Mouse (Mus musculus) heart, embryonic 10.5 days (tissue): ENCODE data around the gene Gm21738. TPM values are rescaled to one million over a fixed set of nuclear protein-coding genes. Genes with fewer than 3 reads are reported as not detected.
"Not testable (repeated sequence)": the region's sequence is repeated elsewhere in the genome, so short reads cannot be mapped to it uniquely, and the experiment has no call there.

Source experiments
- DNase-seq: peaks from one replicate; pipeline ENCODE4 v3.0.0-alpha.2; 2017; ENCODE audit warnings: low spot score
- H3K27ac ChIP-seq: fragments of 300-500 bp; sonication (generic); 2 replicates; pipeline ENCODE4 v1.5.1; 2016; ENCODE audit warnings: mild to moderate bottlenecking
- H3K27me3 ChIP-seq: fragments of 300-500 bp; sonication (generic); 2 replicates; pipeline ENCODE4 v1.6.1; 2016; ENCODE audit warnings: mild to moderate bottlenecking; ENCODE audit not compliant: poor library complexity, insufficient read depth, severe bottlenecking
- H3K36me3 ChIP-seq: fragments of 300-500 bp; sonication (generic); 2 replicates; pipeline ENCODE4 v1.6.1; 2016; ENCODE audit warnings: mild to moderate bottlenecking, moderate library complexity
- H3K4me1 ChIP-seq: fragments of 300-500 bp; sonication (generic); 2 replicates; pipeline ENCODE4 v1.6.1; 2016; ENCODE audit warnings: mild to moderate bottlenecking
- H3K4me3 ChIP-seq: fragments of 300-500 bp; sonication (generic); 2 replicates; pipeline ENCODE4 v1.5.1; 2016; ENCODE audit warnings: mild to moderate bottlenecking, moderate library complexity
- H3K9me3 ChIP-seq: fragments of 300-500 bp; sonication (generic); 2 replicates; pipeline ENCODE4 v1.6.1; 2016; ENCODE audit warnings: mild to moderate bottlenecking, moderate library complexity
- WGBS: fragments of 180-500 bp; shearing (Covaris S2); methylation state at CpG from one replicate; pipeline ENCODE4 v1.1.7; 2016; 5-methylcytosine and 5-hydroxymethylcytosine counted together
- polyA plus RNA-seq: library from polyadenylated mRNA; unstranded; fragments of >200 nt; fragmentation: Nextera tagmentation; extraction: Ambion mirVana; gene quantifications from 2 replicates; pipeline ENCODE4 v1.2.1, GENCODE M21; 2016

The Gm21738 gene
- 0.26 TPM in 1 of 2 replicates, not detected in the other for polyA plus RNA-seq

DNA sequence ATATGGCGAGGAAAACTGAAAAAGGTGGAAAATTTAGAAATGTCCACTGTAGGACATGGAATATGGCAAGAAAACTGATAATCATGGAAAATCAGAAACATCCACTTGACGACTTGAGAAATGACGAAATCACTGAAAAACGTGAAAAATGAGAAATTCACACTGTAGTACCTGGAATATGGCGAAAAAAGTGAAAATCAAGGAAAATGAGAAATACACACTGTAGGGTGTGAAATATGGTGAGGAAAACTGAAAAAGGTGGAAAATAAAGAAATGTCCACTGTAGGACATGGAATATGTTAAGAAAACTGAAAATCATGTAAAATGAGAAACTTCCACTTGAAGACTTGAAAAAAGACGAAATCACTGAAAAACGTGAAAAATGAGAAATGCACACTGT lies at the start of gene Gm21738:
Gm21738 (minus strand) TSS at position 101 of the 400 bp plus-strand sequence.
- H3K4me3 ChIP-seq, DNase-seq, H3K27me3 ChIP-seq, H3K9me3 ChIP-seq, H3K36me3 ChIP-seq, H3K27ac ChIP-seq, H3K4me1 ChIP-seq: not testable (repeated sequence)
- WGBS: 75% methylated on average over 7 of the region's 7 CpGs

DNA sequence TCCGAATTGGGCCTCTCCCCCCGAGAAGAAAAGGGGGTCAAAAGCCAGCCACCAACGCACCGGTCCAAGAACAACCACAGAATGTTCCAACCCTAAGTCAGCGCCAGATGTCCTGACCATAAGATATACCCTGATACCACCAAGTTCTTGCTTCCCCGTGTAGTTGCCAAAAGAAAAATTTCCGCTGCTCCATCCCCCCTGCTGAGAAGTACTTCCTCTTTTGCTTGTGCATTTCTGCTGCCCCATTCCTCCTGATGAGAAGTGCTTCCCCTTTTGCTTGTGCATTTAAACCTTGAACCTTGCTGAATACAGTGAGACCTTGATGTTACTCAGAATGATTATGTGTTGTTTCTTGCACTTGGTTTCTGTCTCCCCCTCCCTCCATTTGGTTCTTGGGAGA lies 35.0 kb downstream of the Gm21738 start:
- DNase-seq, H3K4me1 ChIP-seq, H3K36me3 ChIP-seq, H3K9me3 ChIP-seq, H3K27me3 ChIP-seq, H3K27ac ChIP-seq, H3K4me3 ChIP-seq: not testable (repeated sequence)
- 76% methylated on average over 7 of the region's 7 CpGs for WGBS

Other genes starting within 250 kb of the Gm21738 start
- 0.41 and 0.79 TPM in 2 replicates for gene Gm2244, start 131.0 kb upstream of the Gm21738 start, polyA plus RNA-seq
- gene Gm2237, start 166.2 kb upstream of the Gm21738 start, polyA plus RNA-seq: 3.0 and 3.6 TPM in 2 replicates
- gene Gm5458, start 183.7 kb upstream of the Gm21738 start, polyA plus RNA-seq: not detected in 2 replicates